Mouse (Mus musculus) lung, postnatal 10 days (tissue): Measurements from ENCODE around the gene Mindy4.
A peak's percentile ranks its signal among the peaks of the same experiment; 100 is the strongest.

Source experiments
- DNase-seq: peaks from one replicate; pipeline ENCODE4 v3.0.0; 2021

Mindy4 gene

GRCm38 (mm10) chr6:55210423-55211365 lies 7.5 kb downstream of the Mindy4 start:
- peak; percentile 44 for DNase-seq

- DNase-seq, result peak; percentile 73
Measured at GRCm38 (mm10) chr6:55214541-55214940, 11.4 kb downstream of the Mindy4 start.

- no peak for DNase-seq
Measured at GRCm38 (mm10) chr6:55218232-55218631, 15.0 kb downstream of the Mindy4 start.

- no peak for DNase-seq
Measured at GRCm38 (mm10) chr6:55223986-55224385, 20.8 kb downstream of the Mindy4 start.

- DNase-seq, result no peak
Measured at GRCm38 (mm10) chr6:55230048-55230447, 26.9 kb downstream of the Mindy4 start.

GRCm38 (mm10) chr6:55232101-55232500 lies 28.9 kb downstream of the Mindy4 start:
- DNase-seq, result no peak

GRCm38 (mm10) chr6:55232524-55233264 lies 29.5 kb downstream of the Mindy4 start:
- peak; percentile 68 for DNase-seq

- DNase-seq, result no peak
Measured at GRCm38 (mm10) chr6:55233326-55233725, 30.1 kb downstream of the Mindy4 start.

- DNase-seq, result no peak
Measured at GRCm38 (mm10) chr6:55234636-55235035, 31.5 kb downstream of the Mindy4 start.

GRCm38 (mm10) chr6:55235733-55236132 lies 32.5 kb downstream of the Mindy4 start:
- peak; percentile 51 for DNase-seq

GRCm38 (mm10) chr6:55239931-55240330 lies 36.7 kb downstream of the Mindy4 start:
- DNase-seq, result no peak

- no peak for DNase-seq
Measured at GRCm38 (mm10) chr6:55240591-55241260, 37.5 kb downstream of the Mindy4 start.

- no peak for DNase-seq
Measured at GRCm38 (mm10) chr6:55241479-55241878, 38.3 kb downstream of the Mindy4 start.

- DNase-seq, result no peak
Measured at GRCm38 (mm10) chr6:55245680-55246079, 42.5 kb downstream of the Mindy4 start.

- no peak for DNase-seq
Measured at GRCm38 (mm10) chr6:55246441-55246840, 43.3 kb downstream of the Mindy4 start.

GRCm38 (mm10) chr6:55246911-55247438 lies 43.8 kb downstream of the Mindy4 start:
- DNase-seq, result no peak

- DNase-seq, result no peak
Measured at GRCm38 (mm10) chr6:55249263-55249662, 46.1 kb downstream of the Mindy4 start.

- DNase-seq, result peak; percentile 66
Measured at GRCm38 (mm10) chr6:55250809-55251208, 47.6 kb downstream of the Mindy4 start.

- DNase-seq, result no peak
Measured at GRCm38 (mm10) chr6:55251596-55251995, 48.4 kb downstream of the Mindy4 start.

GRCm38 (mm10) chr6:55252731-55253247 lies 49.6 kb downstream of the Mindy4 start:
- DNase-seq, result no peak

- DNase-seq, result peak; percentile 74
Measured at GRCm38 (mm10) chr6:55256500-55257191, 53.5 kb downstream of the Mindy4 start.

GRCm38 (mm10) chr6:55257246-55257645 lies 54.1 kb downstream of the Mindy4 start:
- DNase-seq, result no peak
